Comparison of ENCODE assay signal across 24 mouse cellular contexts in genomic region chr15:80570226-80570625, GRCm38 (mm10). TPM values are rescaled to one million over a fixed set of nuclear protein-coding genes. Genes with fewer than 3 reads are reported as not detected.
DNase-seq lines count a peak whose midpoint lies in the region; TF ChIP-seq lines count a peak whose summit lies in the region.
"Had no signal": no experiment of that assay in that cellular context is flagged by ENCODE, and none has a peak within 500 bp of the region (broad histone marks: within the 10 kb centered on the region; RNA-seq: fewer than 3 reads in every experiment).

No protein-coding gene starts in this region.

- H3K27ac ChIP-seq in spleen, adult 2 months (ENCODE audit: insufficient read depth, low read length): peak overlapping the region; percentile 49; the same call in 1 of the 2 replicates
- H3K27ac ChIP-seq: embryonic facial prominence, embryonic 10.5 days; embryonic facial prominence, embryonic 12.5 days; forebrain, embryonic 13.5 days; forebrain, embryonic 15.5 days had no signal

- H3K4me1 ChIP-seq in spleen, adult 2 months (ENCODE audit: control insufficient read depth, insufficient read depth, insufficient read length): peaks cover 24% of the 10 kb centered on the region; the same call in 1 of the 2 replicates
- H3K4me1 ChIP-seq: embryonic facial prominence, embryonic 12.5 days; forebrain, embryonic 13.5 days; forebrain, embryonic 15.5 days had no signal

- 66% methylated on average over 1 of the region's 1 CpGs for WGBS in spleen, adult 2 months

- no peaks in the 10 kb centered on the region for H3K36me3 ChIP-seq in spleen, adult 2 months (ENCODE audit: control insufficient read depth, insufficient read depth, low read length)
- H3K36me3 ChIP-seq: embryonic facial prominence, embryonic 10.5 days; embryonic facial prominence, embryonic 12.5 days; forebrain, embryonic 15.5 days; G1E had no signal

- H3K4me3 ChIP-seq in spleen, adult 2 months (ENCODE audit: extremely low read depth, insufficient read depth, insufficient read length): no peak overlapping the region
- H3K4me3 ChIP-seq: embryonic facial prominence, embryonic 10.5 days; embryonic facial prominence, embryonic 12.5 days; forebrain, embryonic 13.5 days; forebrain, embryonic 15.5 days had no signal

- no peaks in the 10 kb centered on the region for H3K27me3 ChIP-seq in spleen, adult 2 months (ENCODE audit: control insufficient read depth, insufficient read depth, low read length)
- H3K27me3 ChIP-seq: CH12.LX; embryonic facial prominence, embryonic 12.5 days; forebrain, embryonic 13.5 days; forebrain, embryonic 15.5 days had no signal

- no peak for TF ChIP-seq CTCF in spleen, adult 2 months (IDR thresholded peaks at IDR 0.05; ENCODE audit: extremely low read depth, insufficient read depth, insufficient read length, insufficient replicate concordance)

- no peak for TF ChIP-seq POLR2A in spleen, adult 2 months (IDR thresholded peaks at IDR 0.05; ENCODE audit: low read depth, low read length)

- intact Hi-C loops in heart, postnatal 25 days (cut with DNase I): no loop called here

- peak; percentile 68 for DNase-seq in heart, adult 11 months
- DNase-seq in heart, postnatal 25 days (ENCODE audit: low spot score): no peak
- no peak for DNase-seq in spleen, adult 2 months (ENCODE audit: low read depth in 1 of 2, low spot score in 2 of 2)
- no peak for DNase-seq in spleen, postnatal 4 days (ENCODE audit: low spot score in 2 of 2)
- DNase-seq in naive thymus-derived CD4-positive, alpha-beta T cell, adult 2 months (ENCODE audit: low read depth): peak; percentile 22
- DNase-seq: adrenal gland, adult 8-10 months; adrenal gland, postnatal 14 days; adrenal gland, postnatal 36 days; B cell, adult 2 months; cerebellum, adult 11-12 months; cerebellum, adult 2 months; cerebellum, adult 9-10 months; cerebellum, postnatal 10 days; cerebellum, postnatal 25 days had no signal

RNA-seq across cellular contexts. Expression of gene Grap2, which starts 2.2 kb away (rescaled TPM):
- 1 to 10 TPM; 1.0 to 1.6 TPM for total RNA-seq in heart, postnatal 25 days (2021)
- 54.4 and 58.2 TPM in 2 replicates for polyA plus RNA-seq in spleen, adult 2 months (2012; rRNA removed)
- polyA plus RNA-seq: Patski had no signal

RNA-seq across cellular contexts. Expression of gene Enthd1, which starts 5.3 kb away (rescaled TPM):
- total RNA-seq in heart, postnatal 25 days (2021): not detected
- polyA plus RNA-seq in spleen, adult 2 months (2012; rRNA removed): 0.05 TPM in 2 replicates
- total RNA-seq: adrenal gland, adult 18-20 months; adrenal gland, adult 8-10 months; adrenal gland, postnatal 14 days; adrenal gland, postnatal 36 days; CH12.LX had no signal
- polyA plus RNA-seq: cerebellum, adult 2 months; cortical plate, adult 2 months; embryonic facial prominence, embryonic 10.5 days; embryonic facial prominence, embryonic 12.5 days; forebrain, embryonic 11.5 days; forebrain, embryonic 13.5 days; forebrain, embryonic 15.5 days; G1E; Patski had no signal

Comparison
In these comparisons a context has a peak if more than half of its experiments do, and no peak if none do; other contexts are left out.
1. DNase-seq: peak in heart, adult 11 months (single experiment) and naive thymus-derived CD4-positive, alpha-beta T cell, adult 2 months (single experiment); none in heart, postnatal 25 days (single experiment), spleen, adult 2 months (0 of 2) and spleen, postnatal 4 days (0 of 2).